Mouse (Mus musculus) embryonic facial prominence, embryonic 10.5 days (tissue): ENCODE results near the gene Pde10a. TPM values are rescaled to one million over a fixed set of nuclear protein-coding genes. Genes with fewer than 3 reads are reported as not detected.

Experiments used
- DNase-seq: peaks from one replicate; pipeline ENCODE4 v3.0.0-alpha.2; 2017; ENCODE audit warnings: low spot score
- H3K27ac ChIP-seq: fragments of 300-500 bp; sonication (generic); replicated peaks from 2 replicates; pipeline ENCODE4 v1.5.1; 2016; ENCODE audit warnings: mild to moderate bottlenecking
- H3K27me3 ChIP-seq: fragments of 300-500 bp; sonication (generic); replicated peaks from 2 replicates; pipeline ENCODE4 v1.6.1; 2016; ENCODE audit warnings: low read depth, mild to moderate bottlenecking; ENCODE audit not compliant: poor library complexity, severe bottlenecking
- H3K36me3 ChIP-seq: fragments of 300-500 bp; sonication (generic); replicated peaks from 2 replicates; pipeline ENCODE4 v1.6.1; 2016; ENCODE audit warnings: mild to moderate bottlenecking, moderate library complexity
- H3K4me1 ChIP-seq: fragments of 300-500 bp; sonication (generic); 2 replicates; pipeline ENCODE4 v1.6.1; 2016
- H3K4me3 ChIP-seq: fragments of 300-500 bp; sonication (generic); 2 replicates; pipeline ENCODE4 v1.5.1; 2016; ENCODE audit warnings: mild to moderate bottlenecking, moderate library complexity
- H3K9me3 ChIP-seq: fragments of 300-500 bp; sonication (generic); 2 replicates; pipeline ENCODE4 v1.6.1; 2016; ENCODE audit warnings: mild to moderate bottlenecking
- WGBS: fragments of 180-500 bp; shearing (Covaris S2); methylation state at CpG from one replicate; pipeline ENCODE4 v1.1.7; 2016; 5-methylcytosine and 5-hydroxymethylcytosine counted together
- polyA plus RNA-seq: library from polyadenylated mRNA; unstranded; fragments of >200 nt; fragmentation: Nextera tagmentation; extraction: Ambion mirVana; gene quantifications from 2 replicates; pipeline ENCODE4 v1.2.1, GENCODE M21; 2016

The Pde10a gene
- polyA plus RNA-seq = 2.2 and 3.0 TPM in 2 replicates

DNA sequence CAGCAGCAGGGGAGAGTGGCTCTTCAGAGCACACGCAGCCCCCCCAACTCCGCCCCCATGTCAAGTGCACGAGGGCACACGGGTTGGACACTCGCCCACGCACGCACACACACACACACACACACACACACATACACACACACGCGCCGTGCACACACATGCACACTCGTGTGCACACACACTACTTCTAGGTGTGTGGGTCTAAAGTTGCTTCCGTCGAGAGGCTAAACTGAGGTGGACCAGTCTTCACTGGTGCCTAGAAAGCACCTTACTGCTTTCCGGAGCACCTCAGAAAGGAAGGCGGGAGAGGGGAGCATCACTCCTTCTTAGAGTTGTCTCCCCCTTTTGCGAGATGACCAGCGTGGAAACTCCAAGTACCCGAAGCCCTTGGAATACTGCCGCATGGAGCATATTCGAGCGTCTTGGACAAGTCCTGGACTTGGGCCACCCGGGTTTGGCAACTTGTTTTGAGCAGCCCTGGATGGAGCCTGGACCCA lies at the start of gene Pde10a:
Gene Pde10a, plus strand, starts transcription at position 148 of the 497 bp plus-strand sequence.
- WGBS = 3% methylated on average over 22 of the region's 22 CpGs
- peak within 1 kb of the TSS; percentile 67 for H3K4me3 ChIP-seq

DNA sequence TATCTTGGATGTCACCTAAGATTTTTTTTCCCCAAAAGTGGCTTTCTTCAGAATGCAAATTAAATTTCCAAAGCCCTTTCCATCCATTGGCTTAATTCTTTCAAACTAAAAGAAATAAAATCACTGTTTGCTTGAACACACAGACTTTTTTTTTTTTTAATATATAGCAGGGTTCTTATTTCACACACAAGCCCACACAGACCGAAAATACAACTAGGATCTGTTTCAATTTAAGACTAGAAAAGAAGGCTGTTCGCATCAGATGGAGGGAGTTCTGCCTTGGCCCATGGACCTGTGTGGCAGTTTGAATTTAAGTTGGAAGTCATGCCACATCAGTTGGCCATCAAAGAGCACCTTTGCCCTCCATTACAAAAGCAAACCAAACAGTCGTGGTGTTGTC lies 46.6 kb upstream of the Pde10a start:
- Histone ChIP-seq H3K36me3 (no peaks in the 10 kb centered on the region), H3K4me1 (no peaks in the 10 kb centered on the region), H3K9me3 (no peaks in the 10 kb centered on the region), H3K4me3 (no peak overlapping the region), H3K27ac (no peak overlapping the region), H3K27me3 (no peaks in the 10 kb centered on the region)
- DNase-seq = no peak
- WGBS = 79% methylated on average over 3 of the region's 3 CpGs

More for the DNA sequence above, at the start of gene Pde10a:
- DNase-seq = peak; percentile 35
- H3K27me3 ChIP-seq = peaks cover 76% of the 10 kb centered on the region
- no peaks in the 10 kb centered on the region for H3K36me3 ChIP-seq
- H3K9me3 ChIP-seq = no peaks in the 10 kb centered on the region
- H3K4me1 ChIP-seq = peaks cover 32% of the 10 kb centered on the region
- peak within 1 kb of the TSS; percentile 75 for H3K27ac ChIP-seq

DNA sequence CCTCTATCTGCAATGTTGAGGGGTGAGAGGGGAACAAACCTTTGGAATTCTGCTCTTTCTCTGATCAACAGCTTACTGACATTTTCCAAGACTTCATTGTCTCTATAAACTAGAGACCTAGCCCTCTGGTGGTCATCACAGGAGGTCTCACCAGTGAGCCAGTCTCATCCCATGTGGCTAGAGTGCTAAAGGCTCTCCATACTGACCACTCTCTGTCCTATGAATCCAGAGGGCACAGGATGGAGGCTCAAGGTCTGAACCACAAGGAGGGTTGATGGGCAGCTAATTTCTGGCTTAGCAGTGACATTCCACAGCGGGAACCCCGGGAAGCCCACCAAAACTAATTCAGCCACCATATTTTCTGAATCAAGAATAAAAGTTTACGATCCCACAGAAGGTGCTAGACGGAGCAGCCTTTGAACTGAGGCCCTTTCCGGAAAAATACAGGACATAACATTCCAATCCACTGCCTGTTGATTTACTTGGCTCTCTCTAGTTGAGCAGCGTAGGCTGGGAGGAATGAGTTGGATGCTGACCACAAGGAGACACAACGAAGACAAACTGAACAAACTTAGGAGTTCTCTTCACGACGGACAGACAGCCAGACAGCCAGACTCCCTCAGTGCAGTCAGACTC lies 45.6 kb upstream of the Pde10a start:
- H3K36me3 ChIP-seq = no peaks in the 10 kb centered on the region
- H3K27ac ChIP-seq = no peak overlapping the region
- H3K27me3 ChIP-seq = no peaks in the 10 kb centered on the region
- no peak overlapping the region for H3K4me3 ChIP-seq
- H3K4me1 ChIP-seq = no peaks in the 10 kb centered on the region
- no peak for DNase-seq
- H3K9me3 ChIP-seq = no peaks in the 10 kb centered on the region
- 90% methylated on average over 9 of the region's 9 CpGs for WGBS

DNA sequence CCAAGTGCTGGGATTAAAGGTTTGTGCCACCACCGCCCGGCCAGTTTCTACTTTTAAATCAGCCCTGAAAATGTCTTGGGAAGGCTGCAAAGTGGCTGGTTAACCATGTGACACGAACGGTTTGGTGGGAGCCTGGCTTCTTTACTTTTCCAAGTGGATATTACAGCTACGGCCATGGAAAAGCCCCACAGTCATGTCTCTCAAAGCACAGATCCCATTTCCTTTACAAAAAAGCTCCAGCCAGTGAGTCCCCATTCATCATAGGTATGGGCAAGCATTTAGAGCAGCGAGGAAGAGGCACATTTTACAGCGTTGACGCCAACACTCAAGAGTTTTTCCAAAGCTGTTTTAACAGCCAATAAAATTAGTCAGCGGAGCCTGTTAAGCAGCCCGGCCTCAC lies 43.4 kb upstream of the Pde10a start:
- no peaks in the 10 kb centered on the region for H3K36me3 ChIP-seq
- H3K27ac ChIP-seq = no peak overlapping the region
- H3K4me1 ChIP-seq = no peaks in the 10 kb centered on the region
- no peak for DNase-seq
- 92% methylated on average over 10 of the region's 10 CpGs for WGBS
- H3K9me3 ChIP-seq = no peaks in the 10 kb centered on the region
- H3K27me3 ChIP-seq = no peaks in the 10 kb centered on the region
- H3K4me3 ChIP-seq = no peak overlapping the region

DNA sequence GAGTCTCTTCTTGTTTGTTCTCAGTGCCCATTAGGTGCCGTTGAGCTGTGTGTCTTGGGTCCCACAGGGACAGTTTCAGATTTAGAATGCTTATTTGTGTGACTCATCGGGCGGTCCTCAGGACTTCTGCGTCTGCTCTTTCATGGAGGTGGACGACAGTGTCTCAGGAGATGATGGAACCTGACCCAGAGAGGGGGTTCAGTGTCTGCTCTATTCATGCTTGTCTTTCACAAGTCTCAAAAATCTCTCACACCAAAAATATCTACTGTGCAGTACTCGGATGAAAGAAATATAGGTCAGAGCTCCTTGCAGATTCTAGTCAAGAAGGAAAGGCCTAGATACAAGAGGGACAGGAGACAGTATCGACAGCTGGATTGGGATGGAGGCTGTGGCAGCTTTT lies 42.3 kb upstream of the Pde10a start:
- no peaks in the 10 kb centered on the region for H3K27me3 ChIP-seq
- WGBS = 80% methylated on average over 7 of the region's 7 CpGs
- no peaks in the 10 kb centered on the region for H3K36me3 ChIP-seq
- H3K9me3 ChIP-seq = no peaks in the 10 kb centered on the region
- no peak overlapping the region for H3K27ac ChIP-seq
- H3K4me1 ChIP-seq = no peaks in the 10 kb centered on the region
- no peak overlapping the region for H3K4me3 ChIP-seq
- no peak for DNase-seq

DNA sequence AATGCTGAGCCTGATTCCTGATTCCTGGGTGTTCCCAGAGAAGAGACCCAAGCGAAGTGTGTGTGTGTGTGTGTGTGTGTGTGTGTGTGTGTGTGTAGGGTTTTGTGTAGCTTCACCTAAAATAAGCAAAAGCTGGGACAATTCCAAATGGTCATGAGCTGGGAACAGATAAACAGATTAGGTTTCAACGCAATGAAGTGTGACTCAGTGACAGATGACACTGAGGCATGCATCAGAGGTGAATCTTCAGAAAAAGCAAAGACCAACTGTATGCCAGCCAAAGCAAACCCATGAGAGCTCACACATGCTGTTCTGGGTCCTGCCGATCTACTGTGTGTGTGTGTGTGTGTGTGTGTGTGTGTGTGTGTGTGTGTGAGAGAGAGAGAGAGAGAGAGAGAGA lies 40.9 kb upstream of the Pde10a start:
- no peak overlapping the region for H3K27ac ChIP-seq
- no peaks in the 10 kb centered on the region for H3K27me3 ChIP-seq
- H3K36me3 ChIP-seq = no peaks in the 10 kb centered on the region
- H3K4me1 ChIP-seq = no peaks in the 10 kb centered on the region
- no peak overlapping the region for H3K4me3 ChIP-seq
- H3K9me3 ChIP-seq = no peaks in the 10 kb centered on the region
- WGBS = 78% methylated on average over 3 of the region's 3 CpGs
- no peak for DNase-seq

DNA sequence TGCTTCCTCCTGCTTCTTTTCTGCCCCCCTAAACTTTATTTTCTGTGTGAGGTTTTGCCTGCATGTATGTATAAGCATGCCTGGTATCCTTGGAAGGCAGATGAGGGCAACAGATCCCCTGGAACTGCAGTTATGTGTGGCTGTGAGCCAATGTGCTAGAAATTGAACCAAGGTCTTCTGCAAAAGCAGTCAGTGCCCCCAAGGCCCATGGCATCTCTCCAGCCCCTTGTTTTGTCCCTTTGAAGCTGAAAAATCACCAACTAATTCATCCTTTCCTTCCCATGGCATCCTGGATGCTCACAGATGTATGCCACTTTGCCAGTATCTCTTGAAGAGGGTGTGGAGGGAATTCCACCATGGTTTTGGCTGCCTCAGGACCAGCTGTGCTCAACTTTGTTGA lies 40.0 kb upstream of the Pde10a start:
- Histone ChIP-seq H3K9me3 (no peaks in the 10 kb centered on the region), H3K27ac (no peak overlapping the region), H3K36me3 (no peaks in the 10 kb centered on the region), H3K27me3 (no peaks in the 10 kb centered on the region), H3K4me3 (no peak overlapping the region), H3K4me1 (no peaks in the 10 kb centered on the region)
- DNase-seq = no peak

DNA sequence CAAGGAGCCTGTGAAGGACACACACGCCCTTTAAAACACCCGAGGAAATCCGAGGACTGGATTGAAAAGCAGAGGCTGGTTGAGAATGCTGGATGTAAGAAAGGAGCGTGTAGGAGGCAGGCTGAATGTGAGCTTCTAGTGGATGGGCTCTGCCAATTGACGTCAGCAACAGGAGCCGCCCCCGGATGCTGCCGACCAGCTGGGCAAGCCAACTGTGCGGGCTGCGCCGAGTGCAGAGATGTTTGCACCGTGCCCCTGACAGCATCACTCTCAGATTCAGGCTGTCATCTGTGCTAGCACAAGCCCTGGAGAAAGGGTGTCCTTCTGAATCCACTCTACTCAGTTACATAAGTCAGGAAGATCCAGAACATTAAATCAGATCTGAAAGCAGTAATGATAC lies 37.3 kb upstream of the Pde10a start:
- no peaks in the 10 kb centered on the region for H3K4me1 ChIP-seq
- H3K27ac ChIP-seq = no peak overlapping the region
- no peak for DNase-seq
- no peaks in the 10 kb centered on the region for H3K27me3 ChIP-seq
- no peak overlapping the region for H3K4me3 ChIP-seq
- H3K36me3 ChIP-seq = no peaks in the 10 kb centered on the region
- WGBS = 67% methylated on average over 12 of the region's 12 CpGs
- no peaks in the 10 kb centered on the region for H3K9me3 ChIP-seq

DNA sequence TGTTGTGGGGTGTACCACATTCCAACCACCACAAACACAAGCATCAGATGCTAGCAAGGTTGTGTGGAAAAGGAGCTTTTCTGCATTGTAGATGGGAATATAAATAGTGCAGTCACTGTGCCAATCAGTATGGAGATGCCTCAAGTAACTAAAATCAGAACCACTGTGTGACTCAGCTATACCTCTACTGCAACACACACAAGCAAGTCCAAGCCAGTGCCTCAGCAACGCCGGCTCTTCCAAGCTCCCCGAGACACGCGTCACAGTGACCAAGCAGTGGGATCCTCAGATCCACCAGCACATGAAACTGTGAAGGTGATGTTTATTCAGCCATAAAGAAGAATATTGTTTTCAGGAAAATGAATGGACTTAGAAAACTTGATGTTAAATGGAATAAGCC lies 34.2 kb upstream of the Pde10a start:
- 89% methylated on average over 5 of the region's 5 CpGs for WGBS
- H3K27ac ChIP-seq = no peak overlapping the region
- DNase-seq = no peak

DNA sequence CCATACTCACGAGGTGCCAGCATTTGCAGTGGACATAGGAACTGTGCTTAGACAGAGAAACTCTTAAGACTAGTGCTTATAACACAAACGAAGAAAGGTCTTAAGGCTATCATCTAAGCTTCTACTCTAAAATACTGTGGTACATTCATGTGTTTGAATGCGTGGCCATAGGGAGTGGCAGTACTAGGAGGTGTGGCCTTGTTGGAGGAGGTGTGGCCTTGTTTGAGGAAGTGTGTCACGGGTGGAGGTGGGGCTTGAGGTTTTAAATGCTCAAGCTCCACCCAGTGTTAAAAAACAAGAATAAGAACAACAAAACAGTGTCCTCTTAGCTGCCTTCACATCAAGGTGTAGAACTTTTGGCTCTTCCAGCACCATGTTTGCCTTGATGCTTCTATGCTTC lies 31.7 kb upstream of the Pde10a start:
- Histone ChIP-seq H3K4me1 (no peaks in the 10 kb centered on the region), H3K4me3 (no peak overlapping the region), H3K9me3 (no peaks in the 10 kb centered on the region), H3K27ac (no peak overlapping the region), H3K27me3 (0 out of 2 replicates have a peak, but pooled peaks cover 8% of the 10 kb centered on the region), H3K36me3 (no peaks in the 10 kb centered on the region)
- WGBS = 90% methylated on average over 4 of the region's 4 CpGs
- no peak for DNase-seq

More for the DNA sequence above, 34.2 kb upstream of the Pde10a start:
- Histone ChIP-seq H3K4me1 (no peaks in the 10 kb centered on the region), H3K9me3 (no peaks in the 10 kb centered on the region), H3K4me3 (no peak overlapping the region), H3K27me3 (no peaks in the 10 kb centered on the region), H3K36me3 (no peaks in the 10 kb centered on the region)

DNA sequence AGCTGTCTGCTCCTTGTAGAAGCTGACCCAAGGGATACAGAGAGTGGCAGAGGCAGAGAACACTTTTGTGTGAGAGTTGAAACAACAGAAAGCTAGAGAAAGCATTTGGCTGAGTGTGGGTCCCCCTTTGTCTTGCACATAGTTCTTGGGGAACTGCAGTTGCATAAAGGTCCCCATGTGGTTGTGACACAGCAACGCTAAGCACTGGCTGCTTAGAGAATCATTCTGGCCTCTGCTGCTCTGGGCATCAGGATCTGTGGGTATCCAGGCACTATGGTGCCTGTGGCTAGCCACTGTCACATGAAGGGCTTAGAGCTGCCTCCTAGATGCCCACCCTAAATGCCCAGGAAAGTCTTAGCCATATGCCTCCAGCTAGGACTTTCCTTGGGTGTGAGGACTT lies 27.0 kb upstream of the Pde10a start:
- peaks cover 8% of the 10 kb centered on the region; the same call in 1 of the 2 replicates for H3K27me3 ChIP-seq
- no peaks in the 10 kb centered on the region for H3K4me1 ChIP-seq
- H3K36me3 ChIP-seq = no peaks in the 10 kb centered on the region
- no peaks in the 10 kb centered on the region for H3K9me3 ChIP-seq
- 0 out of 2 replicates have a peak overlapping the region, but pooled peaks have one; percentile 3 for H3K27ac ChIP-seq
- no peak for DNase-seq
- 65% methylated on average over 1 of the region's 1 CpGs for WGBS
- H3K4me3 ChIP-seq = no peak overlapping the region

DNA sequence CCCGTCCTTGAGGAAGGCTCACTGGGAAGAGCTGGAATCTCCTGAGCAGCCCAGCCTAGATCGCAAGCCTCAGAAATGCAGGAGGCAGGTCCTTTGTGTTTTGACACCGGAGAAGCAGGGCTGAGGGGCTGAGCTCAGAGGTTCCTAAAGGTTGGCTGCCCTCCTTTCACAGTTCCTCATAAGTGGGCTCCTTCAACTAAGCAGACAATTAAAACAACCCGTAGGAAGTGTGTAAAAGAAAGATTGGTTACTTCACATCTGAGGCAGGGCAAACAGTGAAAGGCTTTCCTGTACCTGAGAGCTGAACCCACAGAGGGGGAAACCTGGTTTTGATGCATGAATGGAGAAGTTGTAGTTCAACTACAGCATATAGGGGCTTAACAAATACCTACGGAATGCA lies 26.5 kb upstream of the Pde10a start:
- Histone ChIP-seq H3K27me3 (peaks cover 8% of the 10 kb centered on the region; the same call in 1 of the 2 replicates), H3K9me3 (no peaks in the 10 kb centered on the region), H3K4me3 (no peak overlapping the region), H3K36me3 (no peaks in the 10 kb centered on the region), H3K4me1 (no peaks in the 10 kb centered on the region), H3K27ac (no peak overlapping the region)
- WGBS = 55% methylated on average over 5 of the region's 5 CpGs
- no peak for DNase-seq

DNA sequence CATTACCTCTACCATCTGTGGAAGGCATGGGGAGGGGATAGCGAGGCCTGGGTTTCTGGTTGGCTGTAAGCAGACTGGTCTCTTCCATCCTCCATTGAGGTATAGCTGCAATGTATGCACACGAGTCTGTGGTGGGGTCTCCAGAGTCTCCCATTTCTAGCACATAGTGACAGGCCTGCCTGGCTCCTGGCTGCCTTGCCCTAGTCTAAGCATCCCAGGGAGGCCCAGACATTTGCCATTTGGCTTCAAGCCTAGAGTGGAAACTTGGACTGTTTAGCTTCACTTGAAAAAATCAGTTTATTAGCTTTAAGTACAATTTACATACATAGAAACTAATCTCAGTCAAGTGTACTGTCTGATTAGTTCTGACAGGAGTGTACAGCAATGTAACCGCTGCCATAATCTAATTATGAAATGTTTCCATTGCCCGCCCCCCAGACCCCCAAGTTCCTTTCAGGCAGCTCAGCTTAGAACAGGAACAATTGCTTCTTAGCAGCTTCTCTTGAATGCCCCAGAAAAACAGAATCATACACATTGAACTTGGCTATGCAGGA lies 25.5 kb upstream of the Pde10a start:
- WGBS = 78% methylated on average over 4 of the region's 4 CpGs
- Histone ChIP-seq H3K4me3 (no peak overlapping the region), H3K4me1 (no peaks in the 10 kb centered on the region), H3K27ac (no peak overlapping the region), H3K27me3 (peaks cover 12% of the 10 kb centered on the region), H3K36me3 (no peaks in the 10 kb centered on the region), H3K9me3 (no peaks in the 10 kb centered on the region)
- DNase-seq = no peak
